In genomic region chr12:104718956-104719355, GRCm38 (mm10) we compare ENCODE assay signal across 13 mouse cellular contexts. TPM values are rescaled to one million over a fixed set of nuclear protein-coding genes. Genes with fewer than 3 reads are reported as not detected.
DNase-seq lines count a peak whose midpoint lies in the region; ATAC-seq and TF ChIP-seq lines count a peak whose summit lies in the region.
"Had no signal": no experiment of that assay in that cellular context is flagged by ENCODE, and none has a peak within 500 bp of the region (broad histone marks: within the 10 kb centered on the region; RNA-seq: fewer than 3 reads in every experiment).

No protein-coding gene starts in this region.

- no peak overlapping the region for H3K4me2 ChIP-seq in forebrain, postnatal 0 days (ENCODE audit: low read depth)
- H3K4me2 ChIP-seq in forebrain, embryonic 15.5 days (replicated peaks): no peak overlapping the region
- H3K4me2 ChIP-seq in embryonic facial prominence, embryonic 14.5 days (ENCODE audit: low read depth, low read length): no peak overlapping the region
- H3K4me2 ChIP-seq: heart, embryonic 15.5 days; liver, embryonic 11.5 days had no signal

- H3K27ac ChIP-seq in forebrain, postnatal 0 days (ENCODE audit: low read depth, low read length): no peak overlapping the region
- no peak overlapping the region for H3K27ac ChIP-seq in forebrain, embryonic 15.5 days (replicated peaks)
- H3K27ac ChIP-seq in layer of hippocampus, adult 2 months: peak overlapping the region; percentile 21; the same call in 1 of the 2 replicates
- H3K27ac ChIP-seq in ES-E14 (ENCODE audit: insufficient read depth, low read depth, low read length, poor library complexity, severe bottlenecking): no peak overlapping the region
- H3K27ac ChIP-seq in embryonic facial prominence, embryonic 14.5 days (replicated peaks; ENCODE audit: low read depth, low read length): no peak overlapping the region
- H3K27ac ChIP-seq: heart, embryonic 15.5 days had no signal

- ATAC-seq in forebrain, postnatal 0 days: peak; percentile 76
- no peak for ATAC-seq in forebrain, embryonic 15.5 days (replicated peaks)
- peak; percentile 53; the same call in 1 of the 2 replicates for ATAC-seq in embryonic facial prominence, embryonic 14.5 days (ENCODE audit: low read depth)
- ATAC-seq: activated CD4-positive, CD25-positive, alpha-beta regulatory T cell, adult 4 months; CD4-positive, CD25-positive, alpha-beta regulatory T cell, adult 4 months had no signal

- no peak for DNase-seq in forebrain, postnatal 0 days
- DNase-seq in layer of hippocampus, adult 2 months (ENCODE audit: low spot score in 2 of 2): no peak
- no peak for DNase-seq in layer of hippocampus, adult 9-11 months
- DNase-seq in ES-E14 (ENCODE audit: low read depth, low spot score): no peak
- no peak for DNase-seq in embryonic facial prominence, embryonic 14.5 days (ENCODE audit: low spot score)
- DNase-seq in kidney, postnatal 14 days: no peak
- no peak for DNase-seq in gastrocnemius, adult 18-20 months (ENCODE audit: low spot score)
- DNase-seq: thymus, postnatal 25 days had no signal

- H3K36me3 ChIP-seq in forebrain, postnatal 0 days (ENCODE audit: insufficient read depth): peaks cover 34% of the 10 kb centered on the region
- peaks cover 32% of the 10 kb centered on the region for H3K36me3 ChIP-seq in forebrain, embryonic 15.5 days
- peaks cover 19% of the 10 kb centered on the region for H3K36me3 ChIP-seq in ES-E14 (ENCODE audit: control insufficient read depth, insufficient read depth, low read length, poor library complexity, severe bottlenecking)
- peaks cover 75% of the 10 kb centered on the region for H3K36me3 ChIP-seq in embryonic facial prominence, embryonic 14.5 days (ENCODE audit: control insufficient read depth, insufficient read depth, low read length)

- no peak overlapping the region for H3K4me3 ChIP-seq in forebrain, postnatal 0 days (ENCODE audit: low read depth, low read length)
- no peak overlapping the region for H3K4me3 ChIP-seq in forebrain, embryonic 15.5 days
- H3K4me3 ChIP-seq in layer of hippocampus, adult 2 months: no peak overlapping the region
- H3K4me3 ChIP-seq in ES-E14 (ENCODE audit: insufficient read depth in 1 of 2, low read depth in 1 of 2, low read length in 2 of 2, poor library complexity in 1 of 2, severe bottlenecking in 1 of 2): no peak overlapping the region
- H3K4me3 ChIP-seq in embryonic facial prominence, embryonic 14.5 days (ENCODE audit: low read depth, low read length): no peak overlapping the region
- H3K4me3 ChIP-seq: heart, embryonic 15.5 days had no signal

- no peaks in the 10 kb centered on the region for H3K9me3 ChIP-seq in forebrain, postnatal 0 days (ENCODE audit: low read length)
- H3K9me3 ChIP-seq in forebrain, embryonic 15.5 days: no peaks in the 10 kb centered on the region
- H3K9me3 ChIP-seq in ES-E14 (ENCODE audit: control insufficient read depth, insufficient read depth, low read depth, low read length): no peaks in the 10 kb centered on the region
- H3K9me3 ChIP-seq in embryonic facial prominence, embryonic 14.5 days (ENCODE audit: control insufficient read depth, low read length): no peaks in the 10 kb centered on the region
- H3K9me3 ChIP-seq: heart, embryonic 15.5 days had no signal

- no peak for TF ChIP-seq CTCF in forebrain, postnatal 0 days (IDR thresholded peaks at IDR 0.05; ENCODE audit: low read depth)
- peak; percentile 48 for TF ChIP-seq CTCF in layer of hippocampus, adult 2 months (conservative IDR thresholded peaks at IDR 0.05)

- no peaks in the 10 kb centered on the region for H3K4me1 ChIP-seq in forebrain, postnatal 0 days (ENCODE audit: insufficient read depth)
- H3K4me1 ChIP-seq in forebrain, embryonic 15.5 days: peaks cover 14% of the 10 kb centered on the region
- peaks cover 0 to 9% of the 10 kb centered on the region in 2 experiments; a peak in 1 of 4 replicates for H3K4me1 ChIP-seq in ES-E14 (ENCODE audit: control insufficient read depth in 2 of 2, insufficient read depth in 2 of 2, low read length in 2 of 2, poor library complexity in 1 of 2)
- no peaks in the 10 kb centered on the region for H3K4me1 ChIP-seq in embryonic facial prominence, embryonic 14.5 days (ENCODE audit: control insufficient read depth, insufficient read depth, low read length)

- WGBS in forebrain, postnatal 0 days: 66% methylated on average over 5 of the region's 5 CpGs
- 74% methylated on average over 5 of the region's 5 CpGs for WGBS in forebrain, embryonic 15.5 days
- 80% methylated on average over 5 of the region's 5 CpGs for WGBS in embryonic facial prominence, embryonic 14.5 days

- H3K27me3 ChIP-seq in forebrain, postnatal 0 days (ENCODE audit: insufficient read depth, low read length): no peaks in the 10 kb centered on the region
- H3K27me3 ChIP-seq in forebrain, embryonic 15.5 days: no peaks in the 10 kb centered on the region
- no peaks in the 10 kb centered on the region for H3K27me3 ChIP-seq in embryonic facial prominence, embryonic 14.5 days (replicated peaks; ENCODE audit: control insufficient read depth, insufficient read depth, low read length)
- H3K27me3 ChIP-seq: heart, embryonic 15.5 days had no signal

- H3K9ac ChIP-seq in forebrain, postnatal 0 days: no peak overlapping the region
- no peak overlapping the region for H3K9ac ChIP-seq in forebrain, embryonic 15.5 days (replicated peaks)
- H3K9ac ChIP-seq in ES-E14 (ENCODE audit: insufficient read depth, low read depth, low read length, poor library complexity, severe bottlenecking): peak overlapping the region; percentile 22; the same call in 1 of the 2 replicates
- H3K9ac ChIP-seq in embryonic facial prominence, embryonic 14.5 days (ENCODE audit: low read depth, low read length): 0 out of 2 replicates have a peak overlapping the region, but pooled peaks have one; percentile 22
- H3K9ac ChIP-seq: heart, embryonic 15.5 days had no signal

- in situ Hi-C loops in ES-E14 (cut with MboI; ENCODE audit: low sequenced_read_pairs in 2 of 2, unreplicated experiment in 2 of 2): no loop called here

TF ChIP-seq in ES-E14, 5 proteins besides CTCF, POLR2A, EP300 and RAD21:
- no peak for TF ChIP-seq MAFK (IDR thresholded peaks at IDR 0.05; ENCODE audit: insufficient read depth, low read depth, low read length)
- TF ChIP-seq ZNF384 (IDR thresholded peaks at IDR 0.05; ENCODE audit: low read depth, low read length): no peak
- no peak for TF ChIP-seq CHD2 (IDR thresholded peaks at IDR 0.05; ENCODE audit: low read depth, low read length)
- no peak for TF ChIP-seq HCFC1 (IDR thresholded peaks at IDR 0.05; ENCODE audit: borderline replicate concordance, insufficient read depth, low read length)
- no peak for TF ChIP-seq ZC3H11A (IDR thresholded peaks at IDR 0.05; ENCODE audit: borderline replicate concordance, low read depth, low read length)

RNA-seq across cellular contexts. Expression of gene Dicer1, which starts 32.8 kb away (rescaled TPM):
- 27.5 and 38.7 TPM in 2 replicates for total RNA-seq in forebrain, postnatal 0 days (2014; rRNA removed)
- 15.8 and 28.7 TPM in 2 replicates for polyA plus RNA-seq in forebrain, postnatal 0 days (2015; fragmentation: Nextera tagmentation; extraction: Ambion mirVana)
- 46.6 and 48.2 TPM in 2 replicates for polyA plus RNA-seq in forebrain, embryonic 15.5 days (2015; fragmentation: Nextera tagmentation; extraction: Ambion mirVana)
- total RNA-seq in layer of hippocampus, adult 2 months (2021): 10 to 100 TPM; 43.7 to 47.1 TPM
- 45.7 and 51.9 TPM in 2 replicates for total RNA-seq in ES-E14 (2012; rRNA removed)
- 18.6 and 19.5 TPM in 2 replicates for polyA plus RNA-seq in embryonic facial prominence, embryonic 14.5 days (2014; fragmentation: Nextera tagmentation; extraction: Ambion mirVana)
- 10 to 100 TPM; 34.0 to 37.7 TPM for total RNA-seq in gastrocnemius, adult 18-20 months (2021)

Comparison
In these comparisons a context has a peak if more than half of its experiments do, and no peak if none do; other contexts are left out.
1. H3K9ac ChIP-seq: peak in ES-E14 (single experiment) and embryonic facial prominence, embryonic 14.5 days (single experiment); none in forebrain, postnatal 0 days (single experiment) and forebrain, embryonic 15.5 days (single experiment).